Mouse (Mus musculus) stomach, embryonic 15.5 days (tissue): Measurements from ENCODE around the gene Slc17a4. TPM values are rescaled to one million over a fixed set of nuclear protein-coding genes. Genes with fewer than 3 reads are reported as not detected.

Experiments used
- ATAC-seq: fragments of 200-750 bp; cut with Nextera tagmentation; 2 replicates; pipeline ENCODE4 v1.8.0; 2017; ENCODE audit warnings: low read depth, moderate number of reproducible peaks, moderate TSS enrichment; ENCODE audit not compliant: insufficient read depth, low FRiP score
- H3K27ac ChIP-seq: fragments of 300-500 bp; sonication (generic); 2 replicates; pipeline ENCODE4 v1.5.1; 2015; ENCODE audit warnings: mild to moderate bottlenecking, inconsistent platforms
- H3K27me3 ChIP-seq: fragments of 300-500 bp; sonication (generic); replicated peaks from 2 replicates; pipeline ENCODE4 v1.6.1; 2015; ENCODE audit warnings: inconsistent platforms
- H3K36me3 ChIP-seq: fragments of 300-500 bp; sonication (generic); 2 replicates; pipeline ENCODE4 v1.6.1; 2015; ENCODE audit warnings: inconsistent platforms
- H3K4me1 ChIP-seq: fragments of 300-500 bp; sonication (generic); 2 replicates; pipeline ENCODE4 v1.6.1; 2015; ENCODE audit warnings: inconsistent platforms
- H3K4me2 ChIP-seq: fragments of 300-500 bp; sonication (generic); 2 replicates; pipeline ENCODE4 v1.6.1; 2015; ENCODE audit warnings: mild to moderate bottlenecking, inconsistent platforms
- H3K4me3 ChIP-seq: fragments of 300-500 bp; sonication (generic); replicated peaks from 2 replicates; pipeline ENCODE4 v1.5.1; 2015; ENCODE audit warnings: inconsistent platforms
- H3K9ac ChIP-seq: fragments of 300-500 bp; sonication (generic); 2 replicates; pipeline ENCODE4 v1.6.1; 2015; ENCODE audit warnings: inconsistent platforms
- H3K9me3 ChIP-seq: fragments of 300-500 bp; sonication (generic); 2 replicates; pipeline ENCODE4 v1.6.1; 2016; ENCODE audit warnings: inconsistent platforms
- WGBS: fragments of 180-500 bp; shearing (Covaris S2); methylation state at CpG from one replicate; pipeline ENCODE4 v1.1.7; 2015; 5-methylcytosine and 5-hydroxymethylcytosine counted together
- polyA plus RNA-seq: library from polyadenylated mRNA; unstranded; fragments of >200 nt; fragmentation: Nextera tagmentation; extraction: Ambion mirVana; gene quantifications from 2 replicates; pipeline ENCODE4 v1.2.1, GENCODE M21; 2015

The Slc17a4 gene
- polyA plus RNA-seq, 1 experiment from 2014 or later = 4.0 TPM

- H3K27me3 ChIP-seq = no peaks in the 10 kb centered on the region
- no peak overlapping the region for H3K4me3 ChIP-seq
- no peaks in the 10 kb centered on the region for H3K4me1 ChIP-seq
- ATAC-seq = peak; percentile 31; the same call in 1 of the 2 replicates
- H3K36me3 ChIP-seq = no peaks in the 10 kb centered on the region
- no peak overlapping the region for H3K4me2 ChIP-seq
- WGBS = 42% methylated on average over 6 of the region's 6 CpGs
- H3K9me3 ChIP-seq = no peaks in the 10 kb centered on the region
- no peak overlapping the region for H3K9ac ChIP-seq
- H3K27ac ChIP-seq = no peak overlapping the region
Observed at GRCm38 (mm10) chr13:23889011-23889605, 25.7 kb downstream of the Slc17a4 start.

GRCm38 (mm10) chr13:23887026-23887725 is 27.6 kb downstream of the Slc17a4 start:
- H3K9ac ChIP-seq = no peak overlapping the region
- ATAC-seq = no peak
- no peaks in the 10 kb centered on the region for H3K4me1 ChIP-seq
- H3K9me3 ChIP-seq = no peaks in the 10 kb centered on the region
- H3K27me3 ChIP-seq = no peaks in the 10 kb centered on the region
- H3K4me2 ChIP-seq = no peak overlapping the region
- no peak overlapping the region for H3K4me3 ChIP-seq
- 71% methylated on average over 3 of the region's 3 CpGs for WGBS
- no peaks in the 10 kb centered on the region for H3K36me3 ChIP-seq
- H3K27ac ChIP-seq = no peak overlapping the region

- Histone ChIP-seq H3K4me2 (no peak overlapping the region), H3K4me3 (no peak overlapping the region), H3K27me3 (no peaks in the 10 kb centered on the region), H3K4me1 (no peaks in the 10 kb centered on the region), H3K9me3 (no peaks in the 10 kb centered on the region), H3K36me3 (no peaks in the 10 kb centered on the region), H3K27ac (no peak overlapping the region), H3K9ac (no peak overlapping the region)
- ATAC-seq = no peak
- WGBS = 35% methylated on average over 2 of the region's 2 CpGs
Observed at GRCm38 (mm10) chr13:23885540-23885939, 29.3 kb downstream of the Slc17a4 start.

GRCm38 (mm10) chr13:23879636-23880035 is 35.2 kb downstream of the Slc17a4 start:
- H3K27ac ChIP-seq = no peak overlapping the region
- no peaks in the 10 kb centered on the region for H3K27me3 ChIP-seq
- no peak overlapping the region for H3K4me3 ChIP-seq
- no peaks in the 10 kb centered on the region for H3K36me3 ChIP-seq
- no peaks in the 10 kb centered on the region for H3K4me1 ChIP-seq
- ATAC-seq = no peak
- no peak overlapping the region for H3K9ac ChIP-seq
- no peaks in the 10 kb centered on the region for H3K9me3 ChIP-seq
- no peak overlapping the region for H3K4me2 ChIP-seq
- 72% methylated on average over 5 of the region's 5 CpGs for WGBS

GRCm38 (mm10) chr13:23879106-23879505 is 35.7 kb downstream of the Slc17a4 start:
- no peak overlapping the region for H3K4me2 ChIP-seq
- no peak overlapping the region for H3K4me3 ChIP-seq
- no peak for ATAC-seq
- H3K9me3 ChIP-seq = no peaks in the 10 kb centered on the region
- no peak overlapping the region for H3K9ac ChIP-seq
- no peaks in the 10 kb centered on the region for H3K36me3 ChIP-seq
- H3K4me1 ChIP-seq = no peaks in the 10 kb centered on the region
- H3K27ac ChIP-seq = no peak overlapping the region
- H3K27me3 ChIP-seq = no peaks in the 10 kb centered on the region
- 81% methylated on average over 3 of the region's 3 CpGs for WGBS

DNA sequence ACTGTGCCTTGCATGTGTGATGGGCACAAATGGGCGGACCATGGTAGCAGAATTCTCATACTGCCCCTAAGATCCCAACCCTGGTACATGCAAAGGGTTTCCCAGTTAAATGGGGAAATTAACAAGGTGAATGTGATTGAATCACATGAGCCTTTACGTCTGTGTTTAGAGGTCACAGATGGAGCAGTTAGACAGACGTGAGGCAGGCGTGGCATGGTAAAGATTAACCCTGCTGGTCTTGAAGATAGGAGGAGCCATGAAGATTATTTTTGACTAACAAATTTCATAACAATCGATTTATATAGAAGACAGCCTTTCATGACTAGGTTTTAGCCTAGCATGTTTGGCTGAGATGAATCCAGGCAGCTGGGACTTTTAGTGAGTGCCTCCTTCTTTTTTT is 41.7 kb downstream of the Slc17a4 start:
- no peaks in the 10 kb centered on the region for H3K27me3 ChIP-seq
- 55% methylated on average over 5 of the region's 5 CpGs for WGBS
- H3K36me3 ChIP-seq = no peaks in the 10 kb centered on the region
- H3K4me3 ChIP-seq = no peak overlapping the region
- H3K27ac ChIP-seq = no peak overlapping the region
- no peak overlapping the region for H3K9ac ChIP-seq
- H3K4me1 ChIP-seq = no peaks in the 10 kb centered on the region
- H3K4me2 ChIP-seq = no peak overlapping the region
- no peak for ATAC-seq
- H3K9me3 ChIP-seq = no peaks in the 10 kb centered on the region

GRCm38 (mm10) chr13:23869996-23870395 is 44.8 kb downstream of the Slc17a4 start:
- 62% methylated on average over 3 of the region's 3 CpGs for WGBS
- H3K27me3 ChIP-seq = no peaks in the 10 kb centered on the region
- no peaks in the 10 kb centered on the region for H3K4me1 ChIP-seq
- H3K36me3 ChIP-seq = no peaks in the 10 kb centered on the region
- no peaks in the 10 kb centered on the region for H3K9me3 ChIP-seq
- H3K4me3 ChIP-seq = no peak overlapping the region
- ATAC-seq = no peak
- no peak overlapping the region for H3K9ac ChIP-seq
- no peak overlapping the region for H3K27ac ChIP-seq
- no peak overlapping the region for H3K4me2 ChIP-seq

DNA sequence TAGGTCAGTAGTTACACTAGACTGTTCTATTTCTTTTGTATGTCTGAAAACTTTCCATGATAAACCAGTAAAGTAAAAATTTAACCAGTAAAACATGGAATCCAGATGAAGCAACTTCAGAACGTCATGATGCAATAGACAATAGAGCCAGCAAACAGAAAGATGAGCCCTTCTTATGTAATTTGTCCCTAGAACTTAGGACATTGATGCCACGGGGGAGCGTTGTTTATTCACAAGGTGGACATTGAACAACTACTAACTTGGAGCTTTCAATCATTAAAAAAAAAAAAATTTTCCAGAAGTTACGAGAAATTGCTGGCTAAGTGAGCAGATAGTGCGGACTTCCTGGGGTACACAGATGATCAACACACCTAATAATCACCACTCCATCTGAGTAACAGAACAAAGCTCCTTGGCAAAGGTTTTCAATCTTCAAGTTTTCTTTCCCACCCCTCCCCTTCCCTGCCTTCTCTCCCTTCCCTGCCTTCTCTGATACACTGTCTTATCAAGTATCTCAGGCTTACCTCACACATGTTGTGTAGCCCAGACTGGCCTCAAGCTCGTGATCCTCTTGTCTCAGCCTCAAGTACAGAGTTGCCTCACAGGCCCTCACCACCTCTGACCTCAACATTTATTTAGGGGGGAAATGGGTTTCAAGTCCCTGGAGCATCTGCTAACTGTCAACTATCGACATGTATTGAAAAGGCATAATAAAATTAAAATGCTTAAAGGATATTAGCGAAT is 45.8 kb downstream of the Slc17a4 start:
- ATAC-seq = no peak

DNA sequence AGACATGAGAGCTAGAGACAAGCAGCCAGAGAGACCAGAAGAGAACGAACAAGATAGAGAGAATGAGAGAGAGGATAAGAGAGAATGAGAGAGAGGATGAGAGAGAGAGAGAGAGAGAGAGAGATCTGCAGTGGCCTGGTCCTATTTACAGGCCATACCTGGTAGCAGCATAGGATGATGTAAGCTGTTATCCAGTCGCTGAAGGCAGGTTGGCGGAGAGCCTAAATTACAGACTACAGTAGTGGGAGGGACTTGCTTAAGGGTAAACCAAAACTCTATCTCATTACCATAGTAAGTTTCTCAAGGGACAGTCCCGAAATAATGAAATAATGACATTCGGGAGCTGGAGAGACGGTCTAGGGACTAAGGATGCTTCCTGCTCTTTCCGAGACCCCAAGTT is 47.4 kb downstream of the Slc17a4 start, which contains the start of gene Slc17a1:
Gene Slc17a1, plus strand, starts transcription at position 346 of the 400 bp plus-strand sequence.
- Histone ChIP-seq H3K9ac (no peak within 1 kb of the TSS), H3K4me2 (no peak within 1 kb of the TSS), H3K27ac (no peak within 1 kb of the TSS), H3K9me3 (no peaks in the 10 kb centered on the region), H3K4me1 (no peaks in the 10 kb centered on the region), H3K4me3 (no peak within 1 kb of the TSS), H3K36me3 (no peaks in the 10 kb centered on the region), H3K27me3 (no peaks in the 10 kb centered on the region)
- 85% methylated on average over 7 of the region's 7 CpGs for WGBS
- ATAC-seq = no peak

More for the DNA sequence above, 45.8 kb downstream of the Slc17a4 start:
- Histone ChIP-seq H3K4me2 (no peak overlapping the region), H3K4me1 (no peaks in the 10 kb centered on the region), H3K4me3 (no peak overlapping the region), H3K9me3 (no peaks in the 10 kb centered on the region), H3K27ac (no peak overlapping the region), H3K27me3 (no peaks in the 10 kb centered on the region), H3K36me3 (no peaks in the 10 kb centered on the region), H3K9ac (no peak overlapping the region)
- WGBS = 82% methylated on average over 8 of the region's 8 CpGs

GRCm38 (mm10) chr13:23867000-23867399 is 47.8 kb downstream of the Slc17a4 start:
- no peak for ATAC-seq
- Histone ChIP-seq H3K4me1 (no peaks in the 10 kb centered on the region), H3K36me3 (no peaks in the 10 kb centered on the region), H3K27me3 (no peaks in the 10 kb centered on the region), H3K4me3 (no peak overlapping the region), H3K27ac (no peak overlapping the region), H3K9me3 (no peaks in the 10 kb centered on the region), H3K4me2 (no peak overlapping the region), H3K9ac (no peak overlapping the region)
- WGBS = 80% methylated on average over 6 of the region's 6 CpGs

- H3K36me3 ChIP-seq = no peaks in the 10 kb centered on the region
- no peak for ATAC-seq
- 61% methylated on average over 9 of the region's 9 CpGs for WGBS
- H3K27me3 ChIP-seq = no peaks in the 10 kb centered on the region
- no peak overlapping the region for H3K4me2 ChIP-seq
- H3K4me1 ChIP-seq = no peaks in the 10 kb centered on the region
- no peak overlapping the region for H3K9ac ChIP-seq
- H3K4me3 ChIP-seq = no peak overlapping the region
- H3K9me3 ChIP-seq = no peaks in the 10 kb centered on the region
- 0 out of 2 replicates have a peak overlapping the region, but pooled peaks have one; percentile 11 for H3K27ac ChIP-seq
Observed at GRCm38 (mm10) chr13:23866086-23866710, 48.6 kb downstream of the Slc17a4 start.

DNA sequence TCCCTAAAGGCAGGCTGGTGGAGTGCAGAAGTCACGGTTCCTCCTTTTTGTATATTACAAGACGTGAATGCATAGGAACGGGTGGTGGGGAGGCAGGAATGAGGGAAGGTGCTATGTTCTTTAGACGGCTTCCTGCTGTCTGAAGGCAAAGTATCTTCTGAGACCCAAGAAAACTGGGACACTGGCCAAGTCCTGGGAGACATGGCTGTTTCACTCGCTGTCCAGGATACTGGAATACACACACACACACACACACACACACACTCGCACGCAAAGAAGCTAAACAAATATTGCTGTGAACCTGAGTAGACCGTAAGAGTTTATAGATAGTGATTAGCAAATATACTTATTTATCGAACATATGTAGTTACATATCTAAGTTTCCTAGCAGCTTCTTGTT is 50.1 kb downstream of the Slc17a4 start:
- Histone ChIP-seq H3K27me3 (no peaks in the 10 kb centered on the region), H3K4me3 (no peak overlapping the region), H3K9ac (no peak overlapping the region), H3K4me1 (no peaks in the 10 kb centered on the region), H3K4me2 (no peak overlapping the region), H3K27ac (no peak overlapping the region), H3K36me3 (no peaks in the 10 kb centered on the region), H3K9me3 (no peaks in the 10 kb centered on the region)
- ATAC-seq = no peak
- 58% methylated on average over 9 of the region's 9 CpGs for WGBS
